Mouse (Mus musculus): ENCODE data around the gene Tex52. TPM values are rescaled to one million over a fixed set of nuclear protein-coding genes. Genes with fewer than 3 reads are reported as not detected.

Gene Tex52
- 0.05 and 0.07 TPM in 2 replicates for polyA plus RNA-seq (2012; rRNA removed)

GRCm38 (mm10) chr6:128375192-128375591, at the start of gene Tex52, which contains the start of gene Gm44596:
Tex52 (plus strand) TSS chr6:128375456.
Gm44596 (plus strand) TSS chr6:128375503.

GRCm38 (mm10) chr6:128355726-128356416, 19.4 kb upstream of the Tex52 start, which contains the start of gene Tulp3:
Tulp3 (minus strand) TSS chr6:128355851.

GRCm38 (mm10) chr6:128362381-128363006, 12.8 kb upstream of the Tex52 start, which contains the start of the genes Rhno1 and Foxm1:
Rhno1 (minus strand) TSS chr6:128362911.
Foxm1 (plus strand) TSS chr6:128362967.

GRCm38 (mm10) chr6:128398996-128399395, 23.7 kb downstream of the Tex52 start, which contains the start of gene Nrip2:
Nrip2 (plus strand) TSS chr6:128399296.

GRCm38 (mm10) chr6:128424269-128425019, 49.2 kb downstream of the Tex52 start, which contains the start of gene Itfg2:
Itfg2 (minus strand) TSS chr6:128424931.

Other genes starting within 250 kb of the Tex52 start
- 14.1 and 15.8 TPM in 2 replicates for gene Tspan9, start 231.9 kb upstream of the Tex52 start, polyA plus RNA-seq (2012; rRNA removed)
- 0.20 and 0.22 TPM in 2 replicates for gene Tead4, start 74.6 kb upstream of the Tex52 start, polyA plus RNA-seq (2012; rRNA removed)
- gene Tulp3, start 19.6 kb upstream of the Tex52 start, polyA plus RNA-seq (2012; rRNA removed) = 2.9 and 3.4 TPM in 2 replicates
- 8.4 and 9.5 TPM in 2 replicates for gene Rhno1, start 12.5 kb upstream of the Tex52 start, polyA plus RNA-seq (2012; rRNA removed)
- gene Foxm1, start 12.5 kb upstream of the Tex52 start, polyA plus RNA-seq (2012; rRNA removed) = 12.4 and 15.1 TPM in 2 replicates
- gene Gm44596, start within 50 bp of the Tex52 start, polyA plus RNA-seq (2012; rRNA removed) = not detected in 2 replicates
- 1.4 and 2.0 TPM in 2 replicates for gene Nrip2, start 23.8 kb downstream of the Tex52 start, polyA plus RNA-seq (2012; rRNA removed)
- 5.4 and 5.6 TPM in 2 replicates for gene Itfg2, start 49.5 kb downstream of the Tex52 start, polyA plus RNA-seq (2012; rRNA removed)
- gene Fkbp4, start 63.2 kb downstream of the Tex52 start, polyA plus RNA-seq (2012; rRNA removed) = 75.1 and 76.5 TPM in 2 replicates
- gene Pzp, start 151.3 kb downstream of the Tex52 start, polyA plus RNA-seq (2012; rRNA removed) = 2,519 and 2,528 TPM in 2 replicates
- gene A2ml1, start 206.2 kb downstream of the Tex52 start, polyA plus RNA-seq (2012; rRNA removed) = 68.7 and 95.4 TPM in 2 replicates
- 0.07 and 0.16 TPM in 2 replicates for gene Klrb1a, start 248.1 kb downstream of the Tex52 start, polyA plus RNA-seq (2012; rRNA removed)

Data from liver, embryonic 18 days (tissue).